Mouse (Mus musculus) heart, postnatal 0 days (tissue): ENCODE measurements at regions not wholly inside any gene's neighbourhood (a gene's known extent, or its start where the extent isn't known, plus 50 kb on each side); places are given as distances from the start of the nearest gene placed in this dataset.

Experiments
- CTCF ChIP-seq: IDR thresholded peaks from 2 replicates; pipeline ENCODE4 v1.5.1; 2016; ENCODE audit warnings: antibody characterized with exemption, control low read depth, low read depth
- EP300 ChIP-seq: IDR thresholded peaks from 2 replicates; pipeline ENCODE4 v1.6.1; 2016; ENCODE audit warnings: antibody characterized with exemption, low read depth

GRCm38 (mm10) chr16:9094201-9094600 is 264.3 kb downstream of the 1810013L24Rik start:
- no peak for TF ChIP-seq CTCF
- TF ChIP-seq EP300, result no peak
